Mouse (Mus musculus) lung, embryonic 16.5 days (tissue): ENCODE measurements around the gene Tnfaip8l2. TPM values are rescaled to one million over a fixed set of nuclear protein-coding genes. Genes with fewer than 3 reads are reported as not detected.
A peak's percentile ranks its signal among the peaks of the same experiment; 100 is the strongest.

ENCODE experiments used
- ATAC-seq: fragments of 200-750 bp; cut with Nextera tagmentation; 2 replicates; pipeline ENCODE4 v1.8.0; 2017; ENCODE audit warnings: low read depth, mild to moderate bottlenecking, moderate library complexity
- H3K27ac ChIP-seq: fragments of 300-500 bp; sonication (generic); 2 replicates; pipeline ENCODE4 v1.5.1; 2014; ENCODE audit warnings: mild to moderate bottlenecking, control low read depth, low read length
- H3K27me3 ChIP-seq: fragments of 300-500 bp; sonication (generic); 2 replicates; pipeline ENCODE4 v1.6.1; 2014; ENCODE audit warnings: low read depth, low read length, mixed read lengths; ENCODE audit not compliant: control insufficient read depth, insufficient read depth
- H3K36me3 ChIP-seq: fragments of 300-500 bp; sonication (generic); 2 replicates; pipeline ENCODE4 v1.6.1; 2014; ENCODE audit warnings: low read length; ENCODE audit not compliant: control insufficient read depth, insufficient read depth
- H3K4me1 ChIP-seq: fragments of 300-500 bp; sonication (generic); replicated peaks from 2 replicates; pipeline ENCODE4 v1.6.1; 2014; ENCODE audit warnings: low read length, mixed read lengths; ENCODE audit not compliant: control insufficient read depth, insufficient read depth
- H3K4me2 ChIP-seq: fragments of 300-500 bp; sonication (generic); 2 replicates; pipeline ENCODE4 v1.6.1; 2014; ENCODE audit warnings: low read depth, low read length, control low read depth
- H3K4me3 ChIP-seq: fragments of 300-500 bp; sonication (generic); 2 replicates; pipeline ENCODE4 v1.5.1; 2014; ENCODE audit warnings: mild to moderate bottlenecking, low read length, control low read depth
- H3K9ac ChIP-seq: fragments of 300-500 bp; sonication (generic); 2 replicates; pipeline ENCODE4 v1.6.1; 2014; ENCODE audit warnings: low read length, control low read depth
- H3K9me3 ChIP-seq: fragments of 300-500 bp; sonication (generic); 2 replicates; pipeline ENCODE4 v1.6.1; 2016; ENCODE audit warnings: low read length; ENCODE audit not compliant: control insufficient read depth
- WGBS: fragments of 180-500 bp; shearing (Covaris S2); extraction: QIAGEN DNeasy Blood & Tissue Kit; methylation state at CpG from one replicate; pipeline ENCODE4 v1.1.7; 2014; 5-methylcytosine and 5-hydroxymethylcytosine counted together
- polyA plus RNA-seq: library from polyadenylated mRNA; unstranded; fragments of >200 nt; fragmentation: Nextera tagmentation; extraction: Ambion mirVana; gene quantifications from 2 replicates; pipeline ENCODE4 v1.2.1, GENCODE M21; 2015

The Tnfaip8l2 gene
- polyA plus RNA-seq: 4.0 and 5.4 TPM in 2 replicates

DNA sequence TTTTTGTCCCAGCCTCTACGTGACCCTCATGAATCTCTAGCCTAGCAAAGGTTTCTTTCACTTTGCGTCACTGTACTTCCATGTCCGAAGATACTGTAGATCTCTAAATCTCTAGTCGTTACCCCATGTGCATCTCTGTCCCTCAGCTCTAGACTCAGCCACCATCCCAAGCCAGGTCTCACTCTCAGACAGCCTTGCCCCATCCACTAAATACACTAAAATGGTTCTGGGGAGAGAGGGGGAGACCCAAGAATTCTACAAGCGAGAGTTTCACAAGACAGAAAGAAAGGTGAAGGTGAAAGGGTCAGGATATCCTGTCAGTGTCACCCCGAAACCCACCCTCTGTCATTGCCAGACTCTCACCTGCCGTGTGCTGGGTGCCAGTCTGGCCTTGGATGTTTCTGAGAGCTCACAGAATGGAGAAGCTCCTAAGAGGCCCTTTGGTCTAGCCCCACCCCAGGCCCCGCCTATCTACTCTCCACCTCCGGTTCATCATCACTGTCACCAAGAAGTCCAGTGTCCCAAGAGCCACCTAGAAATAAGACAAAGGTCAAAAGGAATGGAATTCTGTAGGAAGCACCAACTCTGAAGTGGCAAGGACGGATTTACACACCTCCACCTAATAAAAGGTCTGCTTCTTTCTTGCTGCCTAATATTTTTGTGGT, at the start of gene Tnfaip8l2:
TSS of gene Tnfaip8l2 (minus strand) at position 409 of the 665 bp plus-strand sequence.
- Histone ChIP-seq H3K27ac (no peak within 1 kb of the TSS), H3K4me3 (no peak within 1 kb of the TSS), H3K4me2 (no peak within 1 kb of the TSS), H3K9ac (no peak within 1 kb of the TSS), H3K4me1 (no peaks in the 10 kb centered on the region), H3K9me3 (no peaks in the 10 kb centered on the region), H3K36me3 (peaks cover 5% of the 10 kb centered on the region; the same call in 1 of the 2 replicates), H3K27me3 (no peaks in the 10 kb centered on the region)
- 84% methylated on average over 10 of the region's 10 CpGs for WGBS
- peak; percentile 55; the same call in 1 of the 2 replicates for ATAC-seq

DNA sequence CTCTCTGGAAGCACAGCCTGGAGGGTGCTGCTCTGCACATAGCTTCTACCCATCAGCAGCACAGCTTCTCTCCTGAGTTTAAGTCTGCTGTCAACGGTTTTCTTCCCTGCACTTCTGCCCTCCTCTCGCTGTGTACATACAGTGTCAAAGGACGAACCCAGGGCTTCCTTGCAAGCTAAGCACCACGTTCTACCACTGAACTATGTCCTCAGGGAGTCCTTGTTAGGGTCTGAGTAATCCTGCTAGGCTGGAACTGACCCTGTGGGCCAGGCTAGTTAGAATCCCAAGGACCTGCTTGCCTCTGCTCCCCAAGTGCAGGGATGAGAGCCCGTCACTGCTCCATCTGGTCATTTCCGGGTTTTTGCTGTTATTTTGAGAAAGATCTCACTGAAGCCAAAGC, 44.7 kb upstream of the Tnfaip8l2 start:
- H3K4me2 ChIP-seq: no peak overlapping the region
- ATAC-seq: no peak
- no peaks in the 10 kb centered on the region for H3K9me3 ChIP-seq
- H3K27ac ChIP-seq: no peak overlapping the region
- no peak overlapping the region for H3K9ac ChIP-seq
- H3K36me3 ChIP-seq: peaks cover 29% of the 10 kb centered on the region
- H3K4me3 ChIP-seq: no peak overlapping the region
- H3K4me1 ChIP-seq: no peaks in the 10 kb centered on the region
- WGBS: 78% methylated on average over 6 of the region's 6 CpGs
- no peaks in the 10 kb centered on the region for H3K27me3 ChIP-seq

DNA sequence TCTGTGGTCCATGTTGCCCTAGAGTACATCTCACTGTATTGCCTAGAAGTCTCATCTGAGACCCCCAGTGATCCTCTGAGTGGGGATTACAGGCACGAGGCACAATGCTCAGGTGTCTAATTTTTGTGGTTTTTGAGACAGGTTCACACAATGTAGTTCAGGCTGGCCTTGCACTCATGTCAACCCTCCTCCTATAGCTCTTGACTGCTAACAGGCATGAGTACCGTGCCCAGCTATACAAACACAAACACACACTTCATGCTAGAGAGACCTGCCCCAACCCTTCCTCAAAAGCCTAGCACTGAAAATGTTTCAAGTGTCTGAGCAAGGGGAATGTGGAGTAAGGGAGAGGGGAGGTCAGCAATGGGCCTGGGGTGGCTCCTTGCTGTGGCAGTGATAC, 43.9 kb upstream of the Tnfaip8l2 start:
- no peaks in the 10 kb centered on the region for H3K4me1 ChIP-seq
- ATAC-seq: peak; percentile 83
- WGBS: 57% methylated on average over 2 of the region's 2 CpGs
- no peak overlapping the region for H3K4me2 ChIP-seq
- peaks cover 28% of the 10 kb centered on the region for H3K36me3 ChIP-seq
- no peak overlapping the region for H3K9ac ChIP-seq
- no peak overlapping the region for H3K4me3 ChIP-seq
- no peak overlapping the region for H3K27ac ChIP-seq
- H3K9me3 ChIP-seq: no peaks in the 10 kb centered on the region
- no peaks in the 10 kb centered on the region for H3K27me3 ChIP-seq

DNA sequence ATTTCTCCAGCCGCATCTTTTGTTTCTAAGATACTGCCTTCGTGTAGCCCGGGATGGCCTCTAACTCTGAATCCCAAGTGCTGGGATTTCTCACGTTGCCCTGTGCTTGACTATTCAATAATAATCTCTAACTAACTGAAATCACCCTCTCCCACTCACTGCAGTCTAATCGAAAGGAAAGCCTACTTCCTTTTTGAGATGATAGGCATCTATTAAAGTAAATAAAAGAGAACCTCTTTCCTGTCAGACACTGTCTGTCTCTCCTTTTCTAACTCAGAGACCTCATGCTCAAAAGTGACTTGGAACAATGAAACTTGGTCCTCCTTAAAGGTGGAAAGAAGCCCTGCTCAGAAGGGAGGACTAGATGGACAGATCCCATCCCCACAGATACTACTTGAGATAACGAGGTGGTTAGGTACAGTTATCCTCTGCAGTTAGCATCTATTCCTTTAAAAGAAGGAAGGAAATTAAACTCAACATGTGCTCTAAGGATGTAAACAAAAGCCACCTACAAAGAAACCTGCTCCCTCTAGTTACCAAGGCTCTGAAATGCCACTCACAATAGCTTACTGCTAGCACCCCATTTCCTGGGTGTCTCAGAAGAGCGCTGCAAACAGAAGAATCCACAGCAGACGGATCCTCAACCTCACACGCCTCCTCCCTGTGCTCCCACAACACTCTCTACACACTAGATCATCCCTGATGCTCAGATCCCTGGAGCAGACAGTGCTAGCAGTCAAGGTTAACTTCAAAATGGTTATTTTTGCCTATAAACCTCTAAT, 42.8 kb upstream of the Tnfaip8l2 start:
- 75% methylated on average over 9 of the region's 9 CpGs for WGBS

DNA sequence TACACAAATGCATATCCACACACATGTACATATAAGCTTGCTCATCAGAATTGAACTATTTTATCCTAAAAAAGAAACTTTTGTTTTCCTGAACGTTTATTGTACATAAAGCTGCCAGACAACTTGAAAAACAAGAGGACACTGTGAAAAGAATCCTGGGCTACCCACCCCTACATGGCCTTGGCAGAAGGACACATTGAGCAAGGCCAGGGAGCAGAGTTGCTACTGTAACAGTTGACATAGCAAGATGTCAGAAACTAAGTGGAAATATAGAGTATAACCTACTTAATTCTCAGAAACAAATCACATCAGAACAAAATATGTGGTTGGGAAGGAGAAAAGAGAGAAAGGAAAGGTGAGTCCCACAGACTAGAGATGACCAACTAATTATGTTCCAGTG, 39.7 kb upstream of the Tnfaip8l2 start:
- Histone ChIP-seq H3K27me3 (no peaks in the 10 kb centered on the region), H3K4me1 (no peaks in the 10 kb centered on the region), H3K4me3 (no peak overlapping the region), H3K9ac (no peak overlapping the region), H3K4me2 (no peak overlapping the region), H3K9me3 (no peaks in the 10 kb centered on the region), H3K36me3 (peaks cover 8% of the 10 kb centered on the region), H3K27ac (no peak overlapping the region)
- no peak for ATAC-seq
- 56% methylated on average over 1 of the region's 1 CpGs for WGBS

More for the DNA sequence above, 42.8 kb upstream of the Tnfaip8l2 start:
- H3K4me3 ChIP-seq: no peak overlapping the region
- no peak for ATAC-seq
- H3K4me2 ChIP-seq: no peak overlapping the region
- peaks cover 28% of the 10 kb centered on the region for H3K36me3 ChIP-seq
- no peak overlapping the region for H3K9ac ChIP-seq
- H3K27ac ChIP-seq: no peak overlapping the region
- no peaks in the 10 kb centered on the region for H3K27me3 ChIP-seq
- no peaks in the 10 kb centered on the region for H3K4me1 ChIP-seq
- no peaks in the 10 kb centered on the region for H3K9me3 ChIP-seq

DNA sequence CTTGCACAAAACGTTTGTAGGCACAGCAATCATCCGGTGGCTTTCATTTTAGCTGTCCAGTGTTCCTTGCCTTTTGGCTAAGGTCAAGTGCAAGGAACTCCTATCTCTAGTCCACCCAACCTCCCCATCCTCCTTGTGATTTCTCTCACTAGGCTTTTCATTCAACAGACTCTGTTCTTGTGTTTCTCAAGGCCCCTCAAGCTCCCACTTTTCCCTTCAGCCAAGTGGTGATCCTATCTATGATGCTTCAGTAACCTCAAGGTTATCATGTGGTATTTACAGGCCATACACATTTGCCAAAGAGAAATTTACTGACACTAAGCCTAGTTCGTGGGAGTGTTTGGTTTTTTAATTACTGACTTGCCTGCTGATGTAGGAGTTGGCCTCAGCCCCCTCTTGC, 37.7 kb upstream of the Tnfaip8l2 start:
- H3K9ac ChIP-seq: no peak overlapping the region
- no peaks in the 10 kb centered on the region for H3K9me3 ChIP-seq
- H3K36me3 ChIP-seq: peaks cover 5% of the 10 kb centered on the region
- H3K4me2 ChIP-seq: no peak overlapping the region
- H3K4me1 ChIP-seq: no peaks in the 10 kb centered on the region
- no peaks in the 10 kb centered on the region for H3K27me3 ChIP-seq
- no peak overlapping the region for H3K27ac ChIP-seq
- WGBS: 58% methylated on average over 3 of the region's 3 CpGs
- ATAC-seq: no peak
- H3K4me3 ChIP-seq: no peak overlapping the region

DNA sequence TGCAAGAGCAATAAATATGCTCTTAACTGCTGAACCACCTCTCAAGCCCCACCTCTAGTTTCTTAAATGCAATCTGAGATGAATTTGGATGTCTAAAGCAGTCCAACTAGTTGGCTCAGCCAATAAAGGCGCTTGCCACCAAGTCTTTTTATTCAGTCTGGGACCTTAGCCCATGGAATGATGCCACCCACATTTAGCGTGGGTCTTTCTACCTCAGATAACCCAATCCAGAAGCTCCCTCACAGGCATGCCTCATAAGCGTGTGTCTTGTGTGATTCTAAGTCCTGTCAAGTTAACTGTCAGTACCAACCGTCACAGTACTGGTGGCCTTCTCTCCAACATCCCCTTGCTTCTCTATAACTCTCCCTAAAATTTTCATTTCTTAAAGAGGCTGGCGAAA, 36.8 kb upstream of the Tnfaip8l2 start:
- ATAC-seq: no peak
- H3K4me1 ChIP-seq: peaks cover 2% of the 10 kb centered on the region; the same call in 1 of the 2 replicates
- peaks cover 2% of the 10 kb centered on the region; the same call in 1 of the 2 replicates for H3K27me3 ChIP-seq
- no peak overlapping the region for H3K9ac ChIP-seq
- 80% methylated on average over 5 of the region's 5 CpGs for WGBS
- H3K27ac ChIP-seq: no peak overlapping the region
- H3K9me3 ChIP-seq: no peaks in the 10 kb centered on the region
- H3K4me2 ChIP-seq: no peak overlapping the region
- H3K4me3 ChIP-seq: no peak overlapping the region
- no peaks in the 10 kb centered on the region; the same call in 1 of the 2 replicates for H3K36me3 ChIP-seq

DNA sequence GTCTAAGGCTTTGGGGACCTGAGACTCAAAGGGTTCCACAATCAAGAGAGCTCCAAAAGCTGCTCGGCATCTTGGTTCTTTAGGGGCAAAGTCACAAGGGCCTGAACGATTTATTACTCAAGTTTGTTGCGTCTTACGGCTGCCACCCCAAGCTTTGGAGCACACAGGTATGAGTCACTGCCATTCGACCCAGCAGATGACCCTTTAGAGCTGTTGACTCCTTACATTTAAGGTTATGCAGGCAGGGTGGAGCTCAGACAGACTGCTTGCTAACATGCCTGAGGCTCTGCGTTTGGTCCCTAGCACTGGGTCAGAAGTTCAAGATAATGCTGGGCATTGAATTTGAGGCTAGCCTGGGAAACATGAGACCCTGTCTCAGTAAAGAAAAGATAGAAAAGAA, 35.4 kb upstream of the Tnfaip8l2 start:
- WGBS: 59% methylated on average over 6 of the region's 6 CpGs
- ATAC-seq: no peak
- no peaks in the 10 kb centered on the region for H3K9me3 ChIP-seq

DNA sequence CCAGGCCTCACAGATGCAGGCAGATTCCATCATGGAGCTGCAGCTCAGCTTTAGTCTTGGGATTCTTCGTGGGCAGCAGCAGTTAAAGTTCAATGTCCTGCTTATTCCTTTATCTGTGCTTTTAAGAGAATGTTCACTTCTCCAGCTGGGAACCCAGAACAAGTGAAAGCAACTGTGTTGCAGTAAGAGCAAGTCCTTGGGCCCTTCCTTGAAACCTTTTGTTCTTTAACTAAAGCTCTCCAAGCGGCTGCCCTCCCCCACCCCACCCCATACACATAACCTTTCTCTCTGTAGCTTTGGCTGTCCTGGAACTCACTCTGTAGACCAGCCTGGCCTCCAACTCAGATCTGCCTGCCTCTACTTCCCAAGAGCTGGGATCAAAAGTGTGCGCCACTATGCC, 34.3 kb upstream of the Tnfaip8l2 start:
- ATAC-seq: no peak
- no peak overlapping the region for H3K4me3 ChIP-seq
- H3K9me3 ChIP-seq: no peaks in the 10 kb centered on the region
- H3K27ac ChIP-seq: no peak overlapping the region
- H3K36me3 ChIP-seq: no peaks in the 10 kb centered on the region; the same call in 1 of the 2 replicates
- 75% methylated on average over 3 of the region's 3 CpGs for WGBS
- H3K4me2 ChIP-seq: no peak overlapping the region
- H3K9ac ChIP-seq: no peak overlapping the region
- H3K27me3 ChIP-seq: peaks cover 24% of the 10 kb centered on the region
- peaks cover 13% of the 10 kb centered on the region; the same call in 1 of the 2 replicates for H3K4me1 ChIP-seq

More for the DNA sequence above, 35.4 kb upstream of the Tnfaip8l2 start:
- Histone ChIP-seq H3K9ac (no peak overlapping the region), H3K36me3 (no peaks in the 10 kb centered on the region; the same call in 1 of the 2 replicates), H3K27ac (no peak overlapping the region), H3K4me2 (no peak overlapping the region), H3K4me1 (peaks cover 13% of the 10 kb centered on the region; the same call in 1 of the 2 replicates), H3K27me3 (peaks cover 14% of the 10 kb centered on the region), H3K4me3 (no peak overlapping the region)
